Mouse (Mus musculus) forelimb bud, embryonic 11.5 days (tissue): ENCODE data around the gene Gm5580.
"Not testable (repeated sequence)": the region's sequence is repeated elsewhere in the genome, so short reads cannot be mapped to it uniquely, and the experiment has no call there.

Experiments
- DNase-seq: peaks from one replicate; pipeline ENCODE4 v3.0.0-alpha.2; 2012; ENCODE audit warnings: low read depth, low spot score

Gm5580 gene

DNA sequence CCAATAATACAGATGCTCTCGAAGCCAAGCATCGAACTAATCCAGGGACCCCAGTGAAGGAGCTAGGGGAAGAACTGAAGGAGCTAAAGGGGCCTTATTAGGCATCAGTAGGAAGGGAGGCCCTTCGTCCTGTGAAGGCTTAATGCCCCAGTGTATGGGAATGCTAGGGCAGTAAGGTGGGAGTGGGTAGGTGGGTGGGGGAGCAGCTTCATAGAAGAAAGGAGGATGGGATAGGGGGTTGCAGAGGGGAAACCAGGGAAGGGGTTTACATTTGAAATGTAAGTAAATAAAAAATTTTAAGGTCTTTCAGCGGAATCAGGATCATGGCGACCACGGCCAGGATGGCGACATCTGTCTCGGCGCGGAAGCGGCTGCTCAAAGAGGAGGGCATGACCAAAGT, at the start of gene Gm5580:
Gene Gm5580, plus strand, starts transcription at position 301 of the 400 bp plus-strand sequence.
- DNase-seq, result not testable (repeated sequence)

DNA sequence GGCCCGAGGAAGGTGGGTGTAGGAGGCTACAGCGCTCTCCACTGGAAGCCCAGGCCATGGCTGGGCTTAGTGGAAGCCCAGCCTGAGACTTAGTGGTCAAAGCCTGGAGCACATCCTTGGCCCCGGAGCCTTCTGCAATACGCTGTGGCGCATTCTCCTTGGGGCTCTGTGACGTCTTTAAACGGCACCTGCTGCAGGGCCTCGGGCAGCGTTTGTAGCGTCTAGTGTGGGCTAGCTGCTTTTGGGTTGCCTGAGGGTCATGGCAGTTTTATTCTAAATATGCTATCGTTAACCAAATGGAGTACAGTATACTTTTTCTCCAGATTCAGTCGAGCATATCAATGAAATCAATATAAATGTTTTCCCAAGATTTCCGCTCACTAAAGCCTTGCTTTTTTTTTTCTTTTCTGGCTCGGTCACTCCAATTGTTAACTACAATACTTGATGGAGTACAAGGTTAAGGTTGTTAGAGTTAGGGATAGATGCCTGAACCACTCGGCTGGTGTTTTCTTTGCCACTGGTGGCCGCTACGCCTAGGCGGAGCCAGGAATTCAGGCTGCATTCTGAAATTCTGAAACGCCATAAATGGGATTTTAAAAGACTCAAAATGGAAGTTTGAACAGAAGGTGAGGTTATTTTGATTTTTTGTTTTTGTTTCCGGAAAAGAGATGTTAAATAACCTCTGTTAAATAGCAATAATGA, 44.5 kb upstream of the Gm5580 start, which contains the start of gene Olfr212:
Gene Olfr212, plus strand, starts transcription at position 215 of the 702 bp plus-strand sequence.
- DNase-seq, result not testable (repeated sequence)

DNA sequence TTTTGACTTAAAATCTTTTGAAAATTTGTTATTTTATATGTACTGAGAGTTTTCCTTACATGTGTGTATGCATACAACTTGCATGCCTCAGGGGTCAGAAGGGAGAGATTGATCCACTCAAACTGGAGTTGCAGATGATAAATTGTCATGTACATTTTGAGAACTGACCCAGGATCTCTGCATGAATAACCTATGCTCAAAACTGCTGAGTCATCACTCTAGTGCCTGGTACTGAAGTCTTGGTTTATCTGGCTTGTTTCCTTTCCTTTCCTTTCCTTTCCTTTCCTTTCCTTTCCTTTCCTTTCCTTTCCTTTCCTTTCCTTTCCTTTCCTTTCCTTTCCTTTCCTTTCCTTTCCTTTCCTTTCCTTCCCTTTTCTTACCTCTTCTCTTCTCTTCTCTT, 36.1 kb upstream of the Gm5580 start:
- no peak for DNase-seq

DNA sequence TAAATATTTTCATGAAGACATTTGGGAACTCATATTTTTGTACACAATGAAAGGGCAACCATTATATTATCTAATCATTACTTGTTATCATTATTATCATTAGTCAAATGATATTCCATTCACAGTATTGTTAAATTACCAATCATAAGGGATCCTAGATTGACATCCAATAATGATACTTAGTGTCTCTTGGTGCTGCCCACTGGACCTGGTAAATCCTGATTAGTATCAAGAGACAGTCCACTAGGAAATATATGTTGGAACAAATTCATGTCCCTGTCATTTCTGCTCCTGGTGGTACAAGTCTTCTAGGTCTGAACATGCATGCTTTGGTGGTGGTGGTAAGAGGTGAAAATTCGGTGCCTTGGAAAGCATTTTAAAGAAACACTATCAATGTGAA, 12.8 kb upstream of the Gm5580 start, which contains the start of gene Olfr213:
Gene Olfr213, plus strand, starts transcription at position 301 of the 400 bp plus-strand sequence.
- DNase-seq, result no peak

DNA sequence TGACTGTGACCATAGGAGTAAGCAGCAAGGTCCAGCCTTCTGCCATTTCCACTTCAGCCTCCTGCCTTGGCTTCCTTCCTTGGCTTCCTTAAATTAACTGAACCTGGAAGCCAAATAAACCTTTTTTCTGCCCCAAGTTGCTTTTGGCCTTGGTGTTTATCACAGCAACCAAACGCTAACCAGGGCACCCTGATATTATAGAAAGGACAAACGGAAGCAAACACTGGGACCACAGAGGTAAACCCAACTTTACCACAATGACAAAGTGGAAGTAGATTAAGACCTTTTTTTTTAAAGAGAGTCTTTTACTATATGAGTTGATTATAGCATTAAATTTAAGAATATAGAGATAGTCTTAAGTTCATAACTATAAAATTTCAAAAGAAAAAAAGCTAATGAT, 8.4 kb upstream of the Gm5580 start:
- DNase-seq, result no peak

DNA sequence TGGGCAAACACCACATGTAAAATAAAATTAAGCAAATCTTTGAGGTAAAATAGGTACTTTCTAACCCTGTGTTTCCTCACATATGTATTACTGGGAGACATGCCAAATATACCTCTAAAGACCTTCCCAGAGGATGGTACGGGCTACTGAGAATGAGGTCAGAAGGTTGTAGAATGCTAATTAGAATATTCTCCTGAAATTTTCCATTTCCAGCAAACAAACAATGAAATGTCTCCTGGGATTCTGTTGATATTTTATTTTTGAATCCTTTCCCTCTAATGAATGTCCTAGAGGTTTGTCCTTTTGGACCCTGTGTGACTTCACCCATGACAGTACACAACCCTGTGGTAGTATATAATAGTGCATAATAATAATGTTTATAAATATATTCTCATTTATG, 3.0 kb downstream of the Gm5580 start, which contains the start of gene Olfr214:
Gene Olfr214, plus strand, starts transcription at position 301 of the 400 bp plus-strand sequence.
- DNase-seq, result no peak

DNA sequence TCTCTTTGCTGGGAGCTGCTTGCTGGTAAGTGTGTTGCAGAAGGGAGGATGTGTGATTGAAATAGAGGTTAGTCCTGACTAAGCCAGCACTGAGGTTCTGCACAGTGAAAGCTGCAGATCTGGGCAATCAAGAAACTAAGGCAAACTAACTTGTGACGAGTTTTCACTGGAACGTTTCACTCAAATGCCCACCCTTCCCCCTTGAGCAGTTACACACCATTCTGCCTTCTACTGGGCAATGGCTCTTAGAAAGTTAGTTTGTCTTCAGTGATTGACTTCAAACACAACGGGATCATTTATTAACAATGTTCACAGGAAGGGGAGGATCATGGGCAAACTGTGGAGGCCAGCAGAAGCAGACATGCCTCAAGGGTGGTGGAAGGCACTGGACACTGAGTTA, 4.0 kb downstream of the Gm5580 start:
- DNase-seq, result no peak

DNA sequence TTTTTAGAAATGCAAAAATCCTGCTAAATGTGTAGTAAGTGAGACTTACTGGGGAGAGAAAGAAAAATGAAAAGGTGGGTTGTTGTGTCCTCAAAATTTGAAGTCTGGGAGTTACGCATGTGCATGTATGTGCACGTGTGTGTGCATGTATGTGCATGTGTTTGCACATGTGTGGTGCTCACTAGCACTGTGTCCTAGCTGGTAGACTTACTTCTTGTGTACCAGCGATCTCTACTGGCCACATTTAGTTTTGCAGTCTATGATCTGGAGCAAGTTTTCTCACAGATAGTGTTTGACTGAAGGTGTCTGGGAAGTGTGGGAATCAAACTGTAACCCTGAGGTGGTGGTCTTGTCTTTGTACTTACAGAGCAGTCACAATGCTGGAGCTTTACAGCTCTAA, 18.9 kb downstream of the Gm5580 start:
- peak; percentile 35 for DNase-seq

- DNase-seq, result no peak
Measured at GRCm38 (mm10) chr6:116584095-116584494, 33.2 kb downstream of the Gm5580 start, which contains the start of gene Olfr215. Gene Olfr215 (minus strand): TSS chr6:116584195.

DNA sequence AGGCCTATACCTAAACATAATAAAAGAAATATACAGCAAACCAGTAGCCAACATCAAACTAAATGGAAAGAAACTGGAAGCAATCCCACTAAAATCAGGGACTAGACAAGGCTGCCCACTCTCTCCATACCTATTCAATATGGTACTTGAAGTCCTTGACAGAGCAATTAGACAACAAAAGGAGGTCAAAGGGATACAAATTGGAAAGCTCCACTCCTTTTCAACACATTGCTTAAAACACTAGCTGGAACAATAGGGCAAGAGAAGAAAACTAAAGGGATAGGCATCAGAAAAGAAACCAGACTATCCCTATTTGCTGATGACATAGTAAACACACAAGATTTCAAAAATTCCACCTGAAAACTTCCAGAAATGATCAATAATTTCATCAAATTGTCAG, 50.0 kb downstream of the Gm5580 start:
- DNase-seq, result not testable (repeated sequence)
